Mouse (Mus musculus) small intestine, adult 2 months (tissue): ENCODE measurements at regions not wholly inside any gene's neighbourhood (a gene's known extent, or its start where the extent isn't known, plus 50 kb on each side); places are given as distances from the start of the nearest gene placed in this dataset.

ENCODE experiments used
- H3K27ac ChIP-seq: fragments of 200-500 bp; 2 replicates; pipeline ENCODE4 v1.5.1; 2012; ENCODE audit warnings: low read depth, low read length, control low read depth, inconsistent platforms; ENCODE audit not compliant: insufficient read depth
- H3K27me3 ChIP-seq: fragments of 200-500 bp; 2 replicates; pipeline ENCODE4 v1.6.1; 2012; ENCODE audit warnings: mild to moderate bottlenecking, moderate library complexity, low read length, inconsistent platforms; ENCODE audit not compliant: control insufficient read depth, insufficient read depth
- H3K36me3 ChIP-seq: fragments of 200-500 bp; 2 replicates; pipeline ENCODE4 v1.6.1; 2012; ENCODE audit warnings: mild to moderate bottlenecking, low read length, control low read depth, inconsistent platforms; ENCODE audit not compliant: control insufficient read depth, insufficient read depth
- H3K4me1 ChIP-seq: fragments of 200-500 bp; 2 replicates; pipeline ENCODE4 v1.6.1; 2012; ENCODE audit warnings: low read length, inconsistent platforms, mixed read lengths; ENCODE audit not compliant: control insufficient read depth, insufficient read depth, insufficient read length
- H3K4me3 ChIP-seq: fragments of 200-500 bp; 2 replicates; pipeline ENCODE4 v1.5.1; 2012; ENCODE audit warnings: low read depth, mild to moderate bottlenecking, control low read depth, inconsistent platforms, low read length, moderate library complexity
- CTCF ChIP-seq: fragments of 200-500 bp; IDR thresholded peaks from 2 replicates; pipeline ENCODE4 v1.5.1; 2012; ENCODE audit warnings: low read depth, mild to moderate bottlenecking, control low read depth, inconsistent platforms, low read length, moderate library complexity, mixed read lengths; ENCODE audit not compliant: insufficient replicate concordance, insufficient read length; ENCODE audit errors: extremely low read depth
- POLR2A ChIP-seq: fragments of 200-500 bp; IDR thresholded peaks from 2 replicates; pipeline ENCODE4 v1.6.1; 2012; ENCODE audit warnings: low read depth, mild to moderate bottlenecking, control low read depth, inconsistent platforms, low read length, moderate library complexity
- WGBS: fragments of 180-500 bp; shearing (Covaris S2); methylation state at CpG from one replicate; pipeline ENCODE4 v1.1.7; 2018; 5-methylcytosine and 5-hydroxymethylcytosine counted together

GRCm38 (mm10) chr16:30205816-30206356 is 61.4 kb downstream of the Cpn2 start:
- H3K4me1 ChIP-seq: no peaks in the 10 kb centered on the region
- H3K36me3 ChIP-seq: no peaks in the 10 kb centered on the region
- no peak overlapping the region for H3K27ac ChIP-seq
- WGBS: 64% methylated on average over 15 of the region's 15 CpGs
- H3K27me3 ChIP-seq: no peaks in the 10 kb centered on the region
- H3K4me3 ChIP-seq: no peak overlapping the region
- TF ChIP-seq CTCF (no peak), POLR2A (no peak)
